Mouse (Mus musculus) heart, postnatal 4 days (tissue): ENCODE measurements around the gene Tprgl. TPM values are rescaled to one million over a fixed set of nuclear protein-coding genes. Genes with fewer than 3 reads are reported as not detected.
A peak's percentile ranks its signal among the peaks of the same experiment; 100 is the strongest.

Experiments used
- DNase-seq: peaks from one replicate; pipeline ENCODE4 v3.0.0; 2021
- total RNA-seq, 2 experiments: library from RNA; stranded (reverse); gene quantifications; 2 replicates each; pipeline ENCODE4 v1.2.3; 2021

Gene Tprgl
- 100 to 1,000 TPM; 100 to 113 TPM for total RNA-seq

DNA sequence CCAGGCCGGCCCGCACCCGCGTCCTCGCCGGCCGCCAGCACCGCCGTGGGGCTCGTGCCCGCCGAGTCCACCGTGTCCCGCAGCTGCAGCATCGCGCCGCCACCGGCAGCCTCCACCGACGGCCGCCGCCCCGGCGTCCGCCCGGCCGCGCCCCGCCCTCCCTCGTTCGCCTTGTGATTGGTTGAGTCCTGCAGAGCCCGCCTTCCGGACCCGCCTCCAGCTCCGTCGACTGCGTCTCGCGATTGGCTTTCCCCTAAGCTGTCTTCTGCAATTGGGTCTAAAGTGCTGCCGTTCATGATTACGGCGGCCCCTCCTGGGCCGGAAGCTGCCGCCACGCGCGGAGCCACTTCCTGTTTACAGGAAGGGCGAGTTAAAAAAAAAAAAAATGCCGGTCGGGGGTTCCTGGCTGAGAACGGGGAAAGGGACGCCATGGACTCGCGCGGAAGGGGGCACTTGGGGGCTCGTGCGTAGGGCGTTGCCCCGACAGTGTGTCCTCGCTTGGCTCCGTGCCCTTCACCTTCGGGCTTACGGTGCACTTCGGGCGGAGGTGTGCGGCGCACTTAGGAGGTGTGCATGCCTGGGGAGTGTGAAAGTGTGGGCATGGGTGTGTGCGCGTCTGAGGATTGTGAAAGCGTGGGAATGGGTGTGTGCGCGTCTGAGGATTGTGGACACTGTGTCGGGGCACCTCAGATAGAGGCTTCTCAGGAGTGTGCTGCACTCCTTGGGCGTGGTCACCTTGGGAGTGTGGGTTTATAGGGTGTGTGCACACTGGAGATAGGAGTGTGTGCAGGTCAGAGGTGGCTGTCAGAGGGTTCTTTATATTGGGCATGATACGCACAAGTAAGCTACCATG, at the start of gene Tprgl:
Tprgl (minus strand) TSS at position 129 of the 853 bp plus-strand sequence.
- DNase-seq = peak; percentile 99

DNA sequence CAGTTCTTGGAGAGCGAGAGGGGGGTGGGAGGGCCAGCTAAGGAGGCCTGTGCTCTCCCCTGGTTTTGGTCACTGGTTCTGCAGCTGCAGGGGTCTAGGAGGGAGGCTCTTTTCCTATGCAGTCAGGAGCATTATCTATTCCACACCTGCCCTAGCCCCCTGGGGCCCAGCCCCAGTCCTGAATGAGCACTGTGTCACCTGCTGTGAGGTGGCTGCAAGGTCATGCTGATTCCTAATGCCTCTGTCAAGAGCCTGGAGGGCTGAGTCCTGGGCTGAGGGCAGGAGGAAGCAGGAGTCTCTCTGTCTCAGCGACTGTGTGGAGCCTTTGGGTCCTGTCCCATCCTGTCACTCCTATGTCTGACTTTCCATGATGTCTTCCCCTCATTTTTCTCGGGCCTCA, 49.4 kb upstream of the Tprgl start:
- DNase-seq = no peak

DNA sequence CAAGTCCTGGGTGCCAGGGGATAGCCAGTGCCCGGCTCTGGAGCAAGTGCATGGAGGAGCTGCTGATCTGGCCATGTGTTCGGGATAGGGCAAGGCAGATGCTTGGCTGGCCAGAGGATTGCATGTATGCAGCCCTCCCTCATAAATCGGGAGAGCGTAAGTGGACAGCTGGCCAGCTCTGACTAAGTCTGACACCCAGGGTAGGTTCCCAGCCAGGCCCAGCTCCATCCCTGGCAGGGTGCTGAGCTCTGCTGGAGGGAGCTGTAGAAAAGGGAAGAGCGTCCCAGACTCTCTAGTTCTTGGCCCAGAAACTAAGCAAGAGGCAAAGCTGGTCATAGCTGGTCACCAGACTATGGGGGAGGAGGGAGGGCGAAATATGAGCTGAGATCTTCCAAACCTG, 48.6 kb upstream of the Tprgl start:
- peak; percentile 59 for DNase-seq

DNA sequence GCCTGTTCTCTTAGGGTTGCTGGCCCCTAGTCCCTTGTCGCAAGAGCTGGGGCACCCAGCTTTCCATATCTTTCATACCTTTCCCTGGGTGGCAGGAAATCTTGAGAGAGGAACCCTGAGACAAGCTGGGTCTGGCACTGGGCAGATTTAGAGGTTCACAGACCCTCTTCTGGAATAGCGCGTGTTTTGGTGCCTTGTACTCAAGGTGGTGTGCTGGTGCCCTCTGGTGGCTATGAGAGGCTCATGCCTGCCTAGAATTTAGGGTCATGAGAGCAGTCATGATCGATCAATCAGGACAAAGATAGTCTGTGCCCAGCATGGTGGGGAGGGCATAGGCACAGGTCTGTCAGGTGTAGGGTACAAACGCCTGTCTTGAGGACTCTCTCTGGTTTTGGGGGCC, 46.8 kb upstream of the Tprgl start:
- DNase-seq = peak; percentile 77

- DNase-seq = peak; percentile 79
Observed at GRCm38 (mm10) chr4:154205392-154205791, 44.9 kb upstream of the Tprgl start.

DNA sequence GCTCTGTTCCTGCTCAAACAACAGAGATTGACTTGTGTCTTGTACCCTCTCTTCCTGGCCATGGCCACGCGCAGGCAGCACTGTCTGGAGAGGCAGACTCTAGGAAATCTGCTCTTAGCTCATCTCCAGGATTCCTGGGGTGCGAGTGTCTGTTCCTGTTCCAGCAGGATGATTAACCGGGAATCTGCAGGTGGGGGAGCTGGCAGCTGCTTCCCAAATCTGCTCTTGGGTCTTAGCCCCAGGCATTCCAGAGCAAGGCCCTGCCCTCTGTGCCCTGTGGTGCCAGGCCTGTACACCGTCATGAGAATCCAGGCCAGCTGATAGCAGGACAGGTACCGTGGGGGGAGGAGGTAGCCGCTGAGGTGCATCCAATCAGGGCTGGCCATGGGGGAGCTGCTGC, 44.1 kb upstream of the Tprgl start:
- DNase-seq = peak; percentile 21

- no peak for DNase-seq
Observed at GRCm38 (mm10) chr4:154201511-154201910, 41.0 kb upstream of the Tprgl start.

- DNase-seq = no peak
Observed at GRCm38 (mm10) chr4:154198377-154198961, 38.0 kb upstream of the Tprgl start.

GRCm38 (mm10) chr4:154197961-154198360, 37.5 kb upstream of the Tprgl start:
- DNase-seq = no peak

- peak; percentile 33 for DNase-seq
Observed at GRCm38 (mm10) chr4:154188948-154189347, 28.5 kb upstream of the Tprgl start.

GRCm38 (mm10) chr4:154186002-154186537, 25.6 kb upstream of the Tprgl start:
- no peak for DNase-seq

GRCm38 (mm10) chr4:154185001-154185400, 24.5 kb upstream of the Tprgl start:
- DNase-seq = no peak

DNA sequence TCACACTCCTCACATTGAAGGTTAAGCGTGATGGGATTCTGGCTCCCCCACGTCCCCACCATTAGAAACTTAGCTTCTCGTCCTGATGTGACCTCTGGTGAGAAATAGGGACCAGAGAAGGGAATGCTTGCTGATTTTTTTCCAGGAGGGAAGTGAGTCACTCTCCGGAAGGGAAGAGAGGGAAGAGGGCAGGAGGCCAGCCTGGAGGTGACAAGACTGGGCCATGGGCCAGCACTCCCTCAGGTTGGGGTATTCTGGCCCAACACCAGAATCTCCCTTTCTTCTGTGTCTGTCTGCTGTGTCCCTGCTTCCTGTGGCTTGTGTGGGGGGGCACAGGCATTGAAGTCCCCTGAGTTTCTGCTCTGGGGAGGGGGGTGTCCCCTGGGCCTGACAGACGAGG, 23.1 kb upstream of the Tprgl start:
- peak; percentile 61 for DNase-seq

GRCm38 (mm10) chr4:154181001-154181400, 20.5 kb upstream of the Tprgl start:
- no peak for DNase-seq

DNA sequence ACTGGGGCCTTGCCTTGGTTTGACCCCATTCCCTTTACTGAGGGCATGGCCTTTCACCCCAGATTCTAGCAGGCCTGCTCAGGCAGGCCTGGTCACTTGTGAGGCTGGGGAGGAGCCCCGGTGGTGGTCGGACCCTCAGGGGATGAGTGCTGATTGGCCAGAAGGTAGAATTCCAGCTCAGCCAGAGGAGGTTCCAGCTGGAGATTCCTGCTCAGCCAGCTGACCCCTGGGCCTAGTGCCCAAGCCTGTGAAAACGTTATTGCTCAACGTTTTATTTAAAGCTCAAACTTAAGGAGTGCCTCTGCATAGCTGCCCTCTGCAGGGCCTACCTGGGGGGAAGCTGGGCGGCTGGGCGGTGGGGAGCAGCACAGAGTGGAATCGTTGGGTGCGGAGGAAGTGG, 16.8 kb upstream of the Tprgl start:
- DNase-seq = peak; percentile 70

DNA sequence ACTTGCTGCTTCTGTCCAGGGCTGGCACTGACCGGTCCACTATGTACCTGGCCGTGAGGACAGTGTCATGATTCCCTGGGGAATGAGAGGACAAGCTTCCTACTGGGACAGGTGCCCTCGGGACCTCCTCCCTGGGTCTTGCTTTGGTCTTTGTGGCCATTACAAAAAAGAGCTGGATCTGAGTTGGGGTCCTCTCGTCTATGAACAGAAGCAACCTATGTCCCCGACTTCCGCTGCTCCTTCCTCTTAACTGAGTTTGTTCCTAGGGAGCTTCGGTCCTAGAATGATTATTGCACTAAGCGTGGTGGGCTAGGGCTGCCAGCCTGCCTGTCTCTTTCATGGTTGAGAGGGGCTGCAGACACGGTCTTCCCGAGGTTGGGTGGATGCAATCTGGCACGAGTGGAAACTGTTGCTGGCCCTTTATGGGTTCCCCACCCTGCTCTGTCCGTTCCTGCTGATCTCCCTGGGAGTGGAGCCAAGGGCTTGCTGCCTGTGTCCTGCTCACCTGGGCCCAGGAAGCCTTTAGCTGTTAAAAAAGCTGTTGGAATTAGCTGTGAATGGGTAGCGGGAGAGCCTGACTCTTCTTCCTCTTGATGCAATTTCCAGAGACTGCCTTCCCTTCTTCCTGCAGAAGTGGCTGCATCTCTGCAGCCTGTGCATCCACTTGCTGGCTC, 11.6 kb upstream of the Tprgl start:
- no peak for DNase-seq

- DNase-seq = peak; percentile 41
Observed at GRCm38 (mm10) chr4:154171151-154171930, 10.9 kb upstream of the Tprgl start.

DNA sequence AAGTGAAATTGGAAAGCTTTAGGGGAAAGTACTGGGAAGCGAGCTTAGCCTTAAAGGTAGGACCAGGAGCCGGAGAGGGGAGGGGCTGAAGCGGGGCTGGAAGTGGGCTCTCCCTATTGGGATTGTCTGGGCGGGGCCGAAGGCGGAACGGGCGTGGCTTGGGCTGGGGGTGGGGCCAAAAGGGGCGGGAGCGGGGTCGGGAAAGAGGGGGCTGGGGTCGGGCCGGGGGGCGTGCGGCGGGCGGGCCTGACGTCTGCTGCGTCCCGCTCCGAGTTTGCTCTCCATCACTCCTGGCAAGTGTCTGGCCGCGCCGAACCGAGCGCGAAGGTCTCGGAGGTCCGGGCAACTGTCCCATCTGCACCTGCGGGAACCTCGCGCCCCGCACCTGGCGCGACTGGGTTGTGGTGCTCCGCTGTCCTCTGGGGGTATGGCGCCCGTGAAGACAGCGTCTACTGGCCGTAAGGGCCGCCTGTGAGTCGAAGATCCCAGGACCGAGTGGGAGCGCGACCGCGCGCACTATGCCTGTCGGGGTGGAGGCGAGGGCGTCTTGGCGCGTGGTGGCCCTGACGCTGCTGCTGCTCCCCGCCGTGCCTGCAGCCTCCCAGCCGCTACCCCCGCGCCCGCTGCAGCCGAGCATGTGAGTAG, 10.2 kb upstream of the Tprgl start, which contains the start of gene Megf6:
Megf6 (plus strand) TSS at position 225 of the 645 bp plus-strand sequence.
- peak; percentile 76 for DNase-seq

GRCm38 (mm10) chr4:154170021-154170420, 9.6 kb upstream of the Tprgl start:
- no peak for DNase-seq

DNA sequence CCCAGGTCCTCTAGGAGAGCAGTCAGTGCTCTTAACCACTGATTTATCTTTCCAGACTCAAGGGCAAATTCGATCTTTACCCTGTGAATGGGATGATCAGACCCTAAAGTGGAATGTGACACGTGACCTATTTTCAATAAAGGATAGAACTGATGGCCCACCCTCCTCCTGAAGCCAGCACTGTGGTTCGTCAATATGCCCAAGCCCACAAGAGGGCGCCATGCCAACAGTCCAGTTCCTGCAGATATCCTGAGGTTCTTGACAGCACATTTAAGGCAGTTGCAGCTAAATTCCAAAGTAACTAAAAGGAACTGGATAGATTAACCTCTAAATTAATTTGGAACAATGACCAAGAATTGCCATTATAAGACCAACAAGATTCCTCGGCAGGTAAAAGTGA, 6.6 kb upstream of the Tprgl start:
- peak; percentile 87 for DNase-seq

- DNase-seq = peak; percentile 89
Observed at GRCm38 (mm10) chr4:154163296-154163695, 2.8 kb upstream of the Tprgl start.
